Mouse (Mus musculus) gonadal fat pad, adult 2 months (tissue): Measurements from ENCODE around the gene Acadl. TPM values are rescaled to one million over a fixed set of nuclear protein-coding genes. Genes with fewer than 3 reads are reported as not detected.

Experiments
- DNase-seq: peaks from one replicate; pipeline ENCODE4 v3.0.0-alpha.2; 2012; ENCODE audit warnings: low read depth
- polyA plus RNA-seq: library from polyadenylated mRNA; depleted of rRNA; stranded (reverse); fragments of >200 nt; gene quantifications from 2 replicates; pipeline ENCODE4 v1.2.3, GENCODE M21; 2012

The Acadl gene
- polyA plus RNA-seq, 1 experiment, result 32.3 TPM

DNA sequence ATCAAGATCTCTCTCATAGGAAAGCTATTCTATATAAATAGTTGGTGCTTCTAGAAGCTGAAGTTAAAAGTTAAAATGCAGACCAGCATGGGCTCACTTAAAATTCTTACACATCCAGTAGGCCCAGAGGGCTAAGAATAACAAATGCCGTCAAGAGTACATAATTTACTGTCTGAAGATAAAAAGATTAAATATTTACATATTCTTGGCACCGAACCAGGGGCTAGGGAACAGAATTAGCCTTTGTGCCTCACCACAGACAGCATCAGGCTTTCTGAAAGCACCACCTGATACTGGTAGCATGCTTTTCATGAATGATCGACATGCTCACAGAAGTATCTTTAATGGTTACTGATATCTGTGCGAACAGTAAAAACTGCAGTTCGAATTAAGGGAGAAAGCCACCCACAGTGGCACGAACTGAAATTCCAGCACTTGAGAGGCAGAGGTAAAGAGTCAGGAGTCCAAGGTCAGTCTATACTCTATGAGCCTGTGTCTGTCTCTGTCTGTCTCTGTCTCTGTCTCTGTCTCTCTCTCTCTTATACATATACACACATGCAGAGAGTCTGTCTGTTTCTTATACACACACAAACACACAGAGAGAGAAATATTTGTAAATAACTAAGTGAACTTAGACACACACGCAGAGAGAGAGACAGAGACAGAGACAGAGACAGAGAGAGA is 23.2 kb downstream of the Acadl start:
- DNase-seq, result no peak

DNA sequence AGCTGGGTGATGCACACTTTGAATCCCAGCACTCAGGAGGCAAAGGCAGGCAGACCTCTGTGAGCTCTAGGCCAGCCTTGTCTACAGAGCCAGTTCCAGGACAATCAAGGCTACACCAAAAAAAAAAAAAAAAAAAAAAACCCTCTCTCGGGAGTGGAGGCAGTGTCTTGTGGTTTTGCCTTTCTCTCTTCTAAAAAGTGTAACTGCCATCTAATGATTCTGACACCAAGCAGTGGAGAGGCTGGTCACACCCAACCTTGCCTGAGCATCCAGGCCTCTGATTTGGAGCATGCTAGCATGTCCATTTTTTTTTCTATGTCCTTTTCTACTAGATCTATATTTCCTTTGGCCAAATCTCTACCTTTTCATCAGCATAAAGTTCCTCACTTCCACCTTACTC is 23.9 kb downstream of the Acadl start:
- DNase-seq, result no peak

DNA sequence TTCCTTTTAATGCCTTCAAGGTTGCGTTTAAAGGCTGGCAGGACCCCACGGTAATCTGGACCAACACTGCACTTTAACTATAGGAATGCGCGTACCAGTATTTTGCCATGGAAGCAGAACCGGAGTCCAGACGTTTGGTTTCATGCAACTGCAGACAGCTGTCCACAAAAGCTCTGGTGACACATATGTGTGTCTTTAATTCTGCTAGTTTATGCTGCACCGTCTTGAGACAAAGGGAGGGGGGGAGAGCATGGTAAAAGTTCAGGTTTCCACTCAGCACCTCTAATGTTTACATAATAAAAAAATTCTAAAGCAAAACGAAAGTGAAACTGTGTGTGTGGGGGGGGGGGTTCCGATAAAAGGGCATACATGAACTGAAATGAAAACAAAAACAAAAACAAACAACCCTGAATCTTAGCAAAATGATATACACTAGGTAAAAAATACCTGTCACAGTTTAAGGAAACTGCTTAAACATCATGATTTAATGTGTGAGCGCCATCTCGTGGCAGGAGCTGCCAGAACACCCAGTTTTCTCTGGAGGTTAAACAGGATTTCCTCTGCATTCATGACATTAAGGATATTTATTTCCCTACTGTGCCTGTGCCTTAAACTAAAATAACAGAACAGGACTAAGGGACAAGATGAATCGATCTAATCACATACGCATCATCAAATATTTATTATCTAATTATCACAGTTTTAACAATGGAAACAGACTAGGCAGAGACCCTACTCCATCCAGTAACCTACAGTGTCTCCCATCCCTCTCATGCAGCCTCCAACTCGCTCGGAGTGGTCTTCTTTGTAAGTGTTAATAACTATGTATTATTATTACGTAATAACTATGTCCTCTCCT is 24.7 kb downstream of the Acadl start:
- DNase-seq, result no peak

DNA sequence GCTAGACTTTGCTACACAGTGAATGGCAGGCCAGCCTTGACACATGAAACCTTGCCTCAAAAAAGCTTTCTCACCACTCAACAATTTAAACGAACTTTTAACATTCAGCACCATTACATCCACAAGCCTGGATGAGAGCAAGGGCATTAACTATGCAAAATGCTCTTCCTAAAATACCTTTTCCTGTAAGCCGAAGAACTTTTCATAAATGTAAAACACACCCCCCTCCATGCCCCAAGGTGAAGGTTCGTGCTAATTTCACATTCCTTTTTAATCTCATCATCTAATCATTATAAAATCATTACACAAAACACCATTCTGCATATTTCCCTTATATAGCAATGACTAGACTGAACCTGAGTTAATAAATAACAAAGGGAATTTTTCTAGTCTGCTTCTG is 25.9 kb downstream of the Acadl start:
- DNase-seq, result no peak

DNA sequence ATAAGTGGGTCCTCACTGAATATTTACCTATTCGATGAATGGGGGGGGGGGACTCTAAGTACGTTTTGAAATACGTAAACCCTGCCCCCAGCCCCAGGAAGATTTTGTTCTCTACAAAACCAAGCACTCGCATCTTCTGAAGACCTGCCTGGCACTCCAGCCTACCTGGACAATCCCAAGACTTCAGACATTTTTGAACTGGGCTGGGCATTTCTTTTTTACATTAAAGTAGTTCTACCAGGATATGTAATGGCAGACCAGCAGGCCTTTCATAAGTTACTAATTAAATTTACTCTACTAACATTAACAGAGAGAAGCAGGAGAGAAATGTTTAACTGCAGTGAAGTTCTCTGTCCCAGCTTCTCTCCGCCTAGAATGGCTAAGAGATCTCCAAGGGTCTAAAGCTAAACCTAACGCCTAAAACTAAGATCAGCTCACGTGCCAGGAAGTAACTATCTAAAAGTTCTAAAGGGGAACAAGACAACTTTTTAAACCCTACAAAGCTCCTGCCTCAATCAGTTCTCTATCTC is 30.4 kb downstream of the Acadl start:
- DNase-seq, result no peak

DNA sequence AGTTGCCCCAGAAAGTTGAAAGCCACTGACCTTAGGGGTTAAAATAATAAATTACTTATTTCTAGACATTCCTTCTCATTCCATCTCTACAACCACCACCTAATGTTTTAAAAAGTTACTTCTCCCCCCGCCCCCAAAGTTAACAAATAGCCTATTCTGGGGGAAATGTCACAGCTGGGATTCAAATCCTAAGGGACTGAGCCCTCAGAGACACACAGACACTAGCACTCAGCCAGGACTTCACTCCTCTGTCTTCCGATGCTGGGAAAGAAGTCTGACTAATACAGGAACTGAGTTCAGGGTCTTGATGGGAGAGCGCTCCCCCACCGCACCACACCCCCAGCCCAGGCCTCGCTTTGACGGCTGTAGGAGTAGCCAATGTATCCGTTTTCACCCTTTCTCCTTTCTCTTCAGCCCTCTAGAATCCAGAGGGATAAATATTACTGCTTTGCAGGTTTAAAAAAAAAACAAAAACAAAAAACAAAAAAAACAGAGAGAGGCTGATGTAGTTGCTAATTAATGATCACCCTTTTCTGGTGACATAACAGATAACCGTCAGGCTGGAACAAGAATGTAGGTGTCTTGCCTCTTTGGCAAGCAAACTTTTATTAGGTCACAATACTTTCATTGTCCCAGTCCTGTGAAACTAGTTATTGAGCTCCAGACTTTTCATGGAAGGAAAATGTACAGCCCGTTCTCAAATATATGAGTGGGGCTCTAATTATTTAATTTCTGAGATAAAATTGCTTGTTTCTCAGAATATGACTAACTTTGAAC is 31.1 kb downstream of the Acadl start:
- no peak for DNase-seq

DNA sequence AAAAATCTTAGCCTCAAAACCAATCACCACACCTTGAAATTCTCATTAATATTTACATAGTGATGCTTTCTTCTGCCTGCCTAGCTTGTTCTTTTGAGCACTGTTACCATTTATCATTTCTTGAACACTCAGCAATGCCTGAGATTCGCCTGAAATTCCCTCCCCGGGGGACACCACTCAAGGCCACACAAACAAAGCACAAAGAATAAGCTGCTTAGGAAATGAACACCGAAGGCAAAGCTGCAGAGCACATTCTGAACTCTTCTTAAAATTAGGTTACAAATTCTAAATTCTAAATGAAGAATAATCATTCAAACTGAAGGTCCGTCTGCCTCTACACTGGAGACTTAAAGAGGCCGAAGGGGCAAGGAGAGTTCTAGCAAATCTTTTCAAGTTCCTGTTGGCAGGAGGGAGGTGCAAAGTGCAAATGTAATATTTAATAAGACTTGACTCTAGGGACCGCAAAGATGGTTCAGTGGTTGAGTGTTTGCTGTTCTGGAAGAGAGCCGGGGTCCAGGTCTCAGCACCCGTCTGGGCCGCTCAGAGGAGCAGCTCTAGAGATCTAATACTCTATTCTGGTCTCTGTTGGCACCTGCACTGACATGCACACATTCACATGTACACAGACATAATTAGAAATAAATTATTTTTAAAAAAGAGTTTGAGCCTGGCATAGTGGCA is 33.5 kb downstream of the Acadl start:
- DNase-seq, result no peak

DNA sequence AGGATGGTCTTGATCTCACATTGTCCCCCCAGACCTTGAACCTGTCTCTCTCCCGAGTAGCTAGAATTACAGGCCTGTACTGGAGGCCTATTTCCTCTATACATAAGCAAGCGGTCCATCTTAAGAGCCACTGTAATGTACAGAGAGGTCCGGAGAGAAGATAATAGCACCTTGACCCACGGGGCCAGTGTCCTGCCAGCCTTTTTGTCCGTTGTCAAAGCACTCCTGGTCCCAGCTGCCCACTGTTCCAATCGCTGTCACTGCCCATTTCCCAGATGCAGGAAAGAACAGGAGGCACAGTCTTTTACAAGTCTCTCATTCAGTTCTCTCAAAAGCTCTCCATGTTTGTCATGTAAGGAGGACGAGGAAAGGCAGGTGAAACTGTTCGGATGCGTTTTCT is 41.1 kb downstream of the Acadl start:
- no peak for DNase-seq

DNA sequence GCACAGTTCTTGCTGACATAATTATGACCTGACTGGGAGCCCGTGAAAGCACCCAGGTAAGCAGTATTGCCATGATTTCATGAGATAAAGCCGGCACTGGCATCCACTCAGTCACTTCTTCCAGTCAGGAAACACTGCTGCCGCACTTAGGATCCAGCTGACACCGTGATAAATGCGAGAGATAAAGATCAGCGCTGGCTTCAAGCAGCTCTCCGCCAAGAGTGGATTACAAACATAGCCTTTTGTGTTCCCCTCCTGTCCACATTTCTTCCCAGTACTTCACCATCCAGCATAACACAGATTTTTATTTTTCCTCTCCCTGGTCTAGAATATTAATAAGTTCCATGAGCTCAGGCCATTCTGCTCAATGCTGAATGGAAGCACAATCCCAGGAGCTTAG is 42.8 kb downstream of the Acadl start:
- DNase-seq, result no peak

DNA sequence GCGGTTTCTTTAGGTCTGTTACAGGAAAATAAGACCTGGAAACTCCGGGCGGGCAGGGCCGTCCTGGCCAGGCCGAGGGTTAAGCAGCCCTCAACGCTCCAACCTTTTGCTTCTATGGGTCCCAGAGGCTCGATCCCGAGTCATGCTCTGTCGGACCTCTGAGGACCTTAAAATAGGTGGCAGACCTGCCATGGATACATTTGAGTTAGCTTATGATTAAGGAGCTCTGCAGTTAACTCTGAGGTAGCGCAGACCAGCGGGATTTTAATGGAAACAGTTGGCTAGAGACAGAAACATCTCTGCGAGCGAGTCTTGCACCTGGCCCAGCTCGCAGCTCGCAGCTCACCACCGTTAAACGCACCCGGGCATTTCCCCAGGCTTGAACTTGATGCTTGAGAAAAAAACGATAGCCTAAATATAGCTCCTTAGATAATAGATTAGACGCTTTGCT is 45.2 kb downstream of the Acadl start:
- no peak for DNase-seq

DNA sequence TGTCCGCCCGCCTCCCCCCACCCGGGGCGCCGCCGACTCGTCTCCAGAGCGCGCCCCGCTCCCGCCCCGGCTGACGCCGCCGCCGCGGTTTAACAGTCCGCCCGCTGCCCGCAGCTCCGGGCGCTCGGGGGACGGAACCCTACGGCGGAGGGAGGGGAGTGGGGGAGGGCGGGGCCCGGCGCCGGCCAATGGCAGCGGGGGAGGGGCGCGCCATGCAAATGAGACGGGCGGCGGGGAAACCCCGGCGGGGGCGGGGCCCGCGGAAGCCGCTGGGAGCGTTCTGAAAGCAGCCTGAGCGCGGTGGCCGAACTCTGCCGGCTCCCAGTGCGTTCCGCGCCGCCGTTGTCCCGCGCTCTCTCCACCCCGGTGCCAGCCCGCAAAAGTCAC is 45.6 kb downstream of the Acadl start, which contains the start of gene Kansl1l:
Gene Kansl1l (minus strand): TSS at position 110 of the 387 bp plus-strand sequence.
- no peak for DNase-seq

DNA sequence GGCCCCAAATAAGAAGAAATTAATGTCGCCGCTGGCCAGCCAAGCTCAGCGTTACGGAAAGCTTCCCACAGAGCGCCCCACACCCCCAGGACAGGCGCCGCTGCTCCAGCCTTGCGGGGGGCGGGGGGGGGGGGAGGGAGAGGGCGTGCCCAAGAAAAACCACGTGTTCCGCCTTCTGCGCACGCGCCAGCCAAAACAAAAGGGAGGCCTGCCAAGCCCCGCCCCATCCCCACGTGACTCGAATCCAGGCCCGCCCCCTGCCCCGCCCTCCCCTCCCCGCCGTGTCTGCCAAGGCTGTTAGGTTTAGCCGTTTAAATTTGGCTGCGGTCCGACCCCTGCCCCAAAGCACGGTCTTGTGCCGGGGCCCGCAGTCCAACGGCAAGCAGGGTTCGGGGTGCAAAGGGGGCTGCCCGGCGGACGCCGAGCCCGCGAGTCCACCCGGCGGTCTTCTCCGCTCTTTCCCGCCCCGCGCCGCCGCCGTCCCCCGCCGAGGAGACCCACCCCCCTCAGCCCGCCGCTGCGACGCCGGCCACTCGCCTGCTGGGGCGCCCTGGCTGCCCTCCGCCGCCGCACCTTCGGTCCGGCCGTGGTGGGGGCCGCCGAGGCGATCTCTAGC is 46.1 kb downstream of the Acadl start:
- no peak for DNase-seq

DNA sequence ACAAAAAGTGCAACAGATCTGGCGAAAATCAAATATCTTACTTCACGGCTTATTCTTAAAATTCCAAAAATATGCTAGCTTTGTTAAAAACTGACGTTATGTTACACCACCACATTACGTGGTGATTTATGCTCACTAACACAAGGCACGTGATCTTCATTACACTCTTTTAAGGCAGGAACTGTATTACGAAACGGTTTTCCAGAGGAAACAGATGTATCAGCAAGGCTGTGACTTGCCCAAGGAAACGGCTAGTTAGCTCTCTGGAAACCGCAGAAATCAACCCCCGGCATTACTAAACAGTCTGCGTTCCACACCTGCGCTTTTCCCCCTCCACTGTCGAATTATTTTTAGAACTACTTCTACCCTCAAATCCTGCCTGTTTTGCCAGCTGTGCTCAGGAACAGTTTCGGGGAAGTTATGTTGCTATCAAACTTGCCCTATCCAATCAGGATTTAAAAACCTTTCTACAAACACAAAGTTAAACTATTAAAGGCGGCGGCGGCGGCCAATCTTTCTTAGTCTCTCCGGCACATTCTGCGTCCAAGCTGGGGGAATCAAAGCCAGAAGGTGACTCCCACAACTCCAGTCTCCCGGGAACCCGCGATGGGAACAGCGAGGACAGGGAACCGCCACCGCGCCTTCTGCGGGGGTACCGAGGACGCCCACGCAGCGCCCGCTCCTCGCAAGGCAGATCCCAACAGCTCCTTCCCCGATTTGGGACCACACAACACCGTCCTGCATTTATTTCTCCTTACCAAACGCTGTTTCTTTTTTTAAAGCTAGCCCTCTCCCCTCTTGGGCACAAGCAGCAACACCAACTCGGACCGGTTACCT is 46.9 kb downstream of the Acadl start:
- DNase-seq, result no peak

DNA sequence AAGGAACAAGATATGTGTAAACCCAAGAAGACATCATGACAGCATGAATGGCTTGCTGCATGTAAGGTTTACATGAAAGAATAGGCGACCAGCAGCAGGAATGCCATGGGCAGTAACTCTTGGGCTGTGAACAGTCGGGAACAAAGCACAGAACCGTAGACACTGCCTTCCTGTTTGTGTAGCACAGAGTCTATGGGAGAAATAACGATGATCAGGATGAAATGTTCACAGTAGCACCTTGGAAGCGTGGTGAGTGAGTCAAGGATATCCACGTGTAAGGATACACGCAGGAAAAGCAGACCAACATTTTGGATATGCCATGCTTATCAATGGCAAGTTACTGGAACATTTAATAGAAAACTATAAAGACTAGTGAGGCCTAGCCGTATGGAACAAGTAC is 48.3 kb downstream of the Acadl start:
- DNase-seq, result no peak

DNA sequence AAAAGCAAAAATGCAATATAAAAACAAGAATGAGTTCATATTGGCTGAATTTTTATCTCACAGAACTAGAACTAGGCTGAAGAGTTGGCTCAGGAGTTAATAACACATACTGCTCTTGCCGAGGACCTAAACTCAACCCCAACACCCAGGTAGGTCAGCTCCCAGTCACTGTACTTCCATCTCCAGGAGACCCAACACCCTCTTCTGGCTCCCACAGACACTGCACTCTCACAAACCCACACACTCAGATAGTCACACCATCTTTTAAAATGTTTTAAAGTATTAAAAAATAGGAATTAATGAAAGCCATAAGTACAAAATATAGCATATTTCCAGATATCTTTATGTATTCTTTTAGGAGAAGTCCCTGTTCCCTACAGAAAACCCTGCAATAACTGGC is 49.9 kb downstream of the Acadl start:
- no peak for DNase-seq

DNA sequence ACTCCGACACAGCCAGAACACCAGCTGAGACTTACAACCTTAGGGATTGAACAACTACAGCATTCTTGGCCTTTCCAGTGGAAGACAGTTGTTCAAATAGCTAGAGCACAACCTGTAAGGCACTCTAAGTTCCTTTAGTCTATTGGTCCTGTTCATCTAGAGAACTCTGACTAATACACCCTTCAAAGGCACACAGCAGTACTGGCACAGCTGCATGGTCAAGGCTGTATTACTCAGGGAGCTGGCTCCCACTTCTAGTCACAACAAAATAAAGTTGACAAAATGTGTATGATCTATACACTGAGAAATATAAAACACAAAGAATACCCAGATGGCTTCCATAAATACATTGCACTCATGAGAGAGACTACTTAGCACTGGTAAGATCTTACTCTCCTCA is 56.3 kb downstream of the Acadl start:
- no peak for DNase-seq

DNA sequence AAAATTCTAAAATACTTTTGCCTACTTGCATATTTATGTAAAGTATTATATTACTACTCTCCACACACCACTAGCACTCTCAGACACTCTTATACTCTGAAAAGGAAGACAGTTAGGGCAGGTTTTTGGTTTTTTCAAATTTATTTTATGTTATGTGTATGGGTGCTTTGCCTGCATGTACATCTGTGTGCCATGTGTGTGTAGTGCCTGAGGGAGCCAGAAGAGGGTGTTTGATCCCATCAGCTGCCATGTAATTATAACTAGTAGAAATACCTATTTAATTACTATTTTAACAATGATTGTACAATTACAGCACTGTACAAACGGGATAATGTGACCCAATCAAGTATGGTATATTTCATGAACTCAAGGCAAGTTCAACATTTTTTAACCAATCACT is 57.7 kb downstream of the Acadl start:
- no peak for DNase-seq

DNA sequence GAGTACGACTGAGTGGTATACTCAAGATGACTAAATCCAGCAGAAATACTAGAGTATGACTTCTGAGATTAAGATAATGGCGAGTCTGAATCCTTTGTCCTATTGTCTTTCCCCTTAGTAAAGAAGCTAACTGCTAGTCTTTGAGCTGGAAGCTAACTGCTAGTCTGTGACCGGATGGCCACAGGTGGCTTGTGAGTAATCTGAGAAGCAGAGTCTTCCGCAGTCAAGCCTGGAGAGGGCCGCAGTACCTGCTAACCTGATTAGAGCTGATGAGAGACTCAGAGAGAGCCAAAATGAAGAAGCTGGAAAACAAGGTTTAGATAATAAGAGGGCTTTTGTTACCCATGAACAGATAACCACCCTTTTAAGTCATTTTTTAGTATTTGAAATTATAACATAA is 58.4 kb downstream of the Acadl start:
- DNase-seq, result no peak

DNA sequence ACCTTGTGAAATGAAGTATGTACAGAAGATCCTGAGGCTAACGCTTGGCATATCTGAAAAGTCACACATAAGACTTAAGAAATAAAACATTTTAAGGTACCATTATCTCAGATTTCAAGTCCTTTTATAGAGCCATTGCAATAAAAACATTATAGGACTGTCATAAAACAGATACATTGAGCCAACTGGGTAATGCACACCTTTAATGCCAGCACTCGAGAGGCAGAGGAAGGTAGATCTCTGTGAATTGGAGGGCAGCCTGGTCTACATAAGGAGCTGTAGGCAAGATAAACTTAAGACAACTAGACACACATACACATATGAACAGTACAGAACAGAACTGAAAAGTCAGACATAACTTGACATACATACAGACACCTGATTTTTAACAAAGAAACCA is 65.1 kb downstream of the Acadl start:
- no peak for DNase-seq

DNA sequence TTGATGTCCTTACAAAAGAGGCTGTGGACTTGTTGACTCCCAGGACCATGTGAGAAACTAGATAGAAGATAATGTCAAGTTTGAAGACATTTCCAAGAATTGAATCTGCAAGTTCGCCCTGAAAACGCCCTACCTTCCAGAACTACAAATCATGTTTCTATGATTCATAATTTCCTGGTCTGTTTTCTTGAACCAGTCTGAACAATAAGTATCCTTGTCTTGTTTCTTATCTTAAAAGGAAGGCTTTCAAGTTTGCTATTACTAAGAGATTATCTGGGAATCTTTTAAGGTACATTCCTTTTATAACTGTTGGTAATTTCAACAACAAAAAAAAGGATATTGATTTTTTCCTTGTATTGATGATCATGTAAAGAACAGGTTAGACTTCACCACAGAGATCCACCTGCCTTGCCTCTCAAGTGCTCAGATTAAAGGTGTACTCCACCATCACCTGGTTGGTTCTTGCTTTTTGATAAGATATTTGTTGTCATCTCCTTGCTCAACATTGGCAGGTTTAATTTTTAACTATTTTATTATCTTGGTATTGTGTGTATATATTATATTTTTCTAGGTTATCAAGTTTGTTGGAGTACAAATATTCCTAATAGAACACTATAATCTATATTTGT is 70.1 kb downstream of the Acadl start:
- no peak for DNase-seq
